Mouse (Mus musculus) heart, adult 2 months (tissue): ENCODE data around the gene A530084C06Rik. TPM values are rescaled to one million over a fixed set of nuclear protein-coding genes. Genes with fewer than 3 reads are reported as not detected.

Experiments
- DNase-seq, 2 experiments: peaks; one replicate each; pipeline ENCODE4 v3.0.0; 2021
- H3K27ac ChIP-seq: fragments of 200-600 bp; 2 replicates; pipeline ENCODE4 v1.8.1; 2022
- H3K27me3 ChIP-seq: fragments of 200-500 bp; 2 replicates; pipeline ENCODE4 v1.6.1; 2012; ENCODE audit warnings: mild to moderate bottlenecking, low read length, inconsistent platforms, mixed read lengths; ENCODE audit not compliant: control insufficient read depth, insufficient read depth
- H3K36me3 ChIP-seq: fragments of 200-500 bp; 2 replicates; pipeline ENCODE4 v1.6.1; 2012; ENCODE audit warnings: low read length, inconsistent platforms; ENCODE audit not compliant: control insufficient read depth, insufficient read depth
- H3K4me1 ChIP-seq: fragments of 200-500 bp; 2 replicates; pipeline ENCODE4 v1.6.1; 2011; ENCODE audit warnings: low read length; ENCODE audit not compliant: control insufficient read depth, insufficient read depth
- H3K4me3 ChIP-seq: fragments of 200-600 bp; 2 replicates; pipeline ENCODE4 v1.8.1; 2022
- H3K79me2 ChIP-seq: fragments of 200-500 bp; replicated peaks from 2 replicates; pipeline ENCODE4 v1.6.1; 2012; ENCODE audit warnings: mild to moderate bottlenecking, inconsistent platforms, low read length, moderate library complexity, mixed read lengths; ENCODE audit not compliant: control insufficient read depth, insufficient read depth
- H3K9ac ChIP-seq: fragments of 200-500 bp; 2 replicates; pipeline ENCODE4 v1.6.1; 2012; ENCODE audit warnings: low read depth, mild to moderate bottlenecking, control low read depth, inconsistent platforms, low read length, mixed read lengths
- CTCF ChIP-seq: fragments of 200-600 bp; IDR thresholded peaks from 2 replicates; pipeline ENCODE4 v1.8.1; 2022; ENCODE audit warnings: antibody characterized with exemption, mild to moderate bottlenecking, moderate library complexity
- EP300 ChIP-seq: fragments of 200-500 bp; IDR thresholded peaks from 2 replicates; pipeline ENCODE4 v1.6.1; 2011; ENCODE audit warnings: low read depth, low read length, control low read depth; ENCODE audit not compliant: insufficient read depth
- POLR2A ChIP-seq: fragments of 200-500 bp; IDR thresholded peaks from 2 replicates; pipeline ENCODE4 v1.6.1; 2011; ENCODE audit warnings: mild to moderate bottlenecking, low read depth, low read length, control low read depth; ENCODE audit not compliant: insufficient read depth
- WGBS: fragments of 180-500 bp; shearing (Covaris S2); methylation state at CpG from one replicate; pipeline ENCODE4 v1.1.7; 2018; 5-methylcytosine and 5-hydroxymethylcytosine counted together
- intact Hi-C: fragments of 180-260 bp; cut with DNase I; formaldehyde crosslinking; loops from one replicate; pipeline ENCODE4 v1.15.1; 2025
- polyA plus RNA-seq: library from polyadenylated mRNA; depleted of rRNA; stranded (reverse); fragments of >200 nt; gene quantifications from 2 replicates; pipeline ENCODE4 v1.2.3, GENCODE M21; 2012; rRNA removed
- total RNA-seq, 2 experiments: library from RNA; stranded (reverse); gene quantifications; 2 replicates each; pipeline ENCODE4 v1.2.3; 2021

Gene A530084C06Rik
- total and polyA plus RNA-seq, 3 experiments, result 0.08 TPM; not detected in 2

DNA sequence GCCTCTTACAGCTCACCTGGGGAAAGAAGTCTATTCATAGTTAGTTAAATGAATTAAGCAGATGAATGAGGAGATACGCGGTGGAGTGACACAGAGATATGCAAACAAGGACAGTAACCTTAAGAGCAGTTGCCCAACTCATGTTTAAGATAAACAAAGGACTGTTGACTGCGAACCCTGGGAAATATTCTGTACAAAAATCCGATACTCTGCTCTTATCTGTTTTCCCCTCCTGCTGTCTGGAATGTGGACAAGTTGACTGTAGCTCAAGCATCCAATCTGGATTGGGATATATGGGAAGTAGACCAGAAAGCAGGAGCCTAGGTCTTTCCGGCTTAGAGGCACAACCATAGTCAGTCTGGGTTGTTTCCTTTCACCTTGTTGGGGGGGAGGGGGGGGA, 27.9 kb downstream of the A530084C06Rik start:
- no peak for DNase-seq
- no peaks in the 10 kb centered on the region for H3K79me2 ChIP-seq
- H3K9ac ChIP-seq, result no peak overlapping the region
- no peaks in the 10 kb centered on the region for H3K36me3 ChIP-seq
- H3K27me3 ChIP-seq, result no peaks in the 10 kb centered on the region
- H3K27ac ChIP-seq, result no peak overlapping the region
- no peak for TF ChIP-seq POLR2A
- TF ChIP-seq CTCF, result no peak
- TF ChIP-seq EP300, result no peak
- H3K4me1 ChIP-seq, result no peaks in the 10 kb centered on the region
- no peak overlapping the region for H3K4me3 ChIP-seq
- intact Hi-C loops, result no loop called here
- 53% methylated on average over 5 of the region's 5 CpGs for WGBS

DNA sequence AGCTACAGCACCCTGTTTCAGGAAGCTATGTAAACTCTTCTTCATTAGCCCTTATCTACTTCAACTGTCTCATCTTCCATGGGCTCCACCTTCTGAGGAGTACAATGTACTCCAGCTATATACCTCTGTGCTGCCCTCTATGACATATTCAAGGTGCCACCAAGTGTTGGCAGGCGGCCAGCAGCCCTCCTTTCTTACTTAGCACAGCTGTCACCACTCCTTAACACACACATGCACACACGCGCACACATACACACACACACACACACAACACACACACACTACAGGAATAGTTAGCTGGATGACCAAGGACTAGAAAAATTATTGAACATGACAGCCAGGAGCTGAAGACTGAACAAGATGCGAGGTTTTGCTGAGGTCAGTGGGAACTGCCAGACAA, 34.2 kb downstream of the A530084C06Rik start:
- H3K36me3 ChIP-seq, result no peaks in the 10 kb centered on the region
- no peak for TF ChIP-seq EP300
- no peak for TF ChIP-seq CTCF
- TF ChIP-seq POLR2A, result no peak
- H3K79me2 ChIP-seq, result no peaks in the 10 kb centered on the region
- H3K27ac ChIP-seq, result no peak overlapping the region
- 63% methylated on average over 4 of the region's 4 CpGs for WGBS
- no peak overlapping the region for H3K4me3 ChIP-seq
- no peaks in the 10 kb centered on the region for H3K27me3 ChIP-seq
- intact Hi-C loops, result no loop called here
- no peak overlapping the region for H3K9ac ChIP-seq
- H3K4me1 ChIP-seq, result no peaks in the 10 kb centered on the region
- no peak for DNase-seq

DNA sequence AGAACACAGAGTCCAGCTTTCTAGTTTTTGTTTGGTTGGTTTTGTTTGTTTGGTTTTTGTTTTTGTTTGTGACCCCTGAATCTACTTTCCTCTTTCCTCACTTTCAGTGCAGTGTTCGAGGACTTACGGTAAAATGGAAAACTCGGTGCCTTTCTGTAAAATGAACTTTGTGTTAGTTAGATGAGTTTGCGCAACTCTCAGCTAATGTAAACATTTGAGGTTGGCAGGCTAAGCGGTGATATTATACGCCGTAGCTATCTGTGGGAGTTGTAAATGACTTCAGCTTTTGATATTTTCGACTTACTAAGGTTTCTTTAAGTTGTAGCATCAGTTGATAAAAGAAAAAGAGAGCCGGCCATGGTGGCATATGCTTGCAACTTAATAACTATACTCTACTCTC, 40.2 kb downstream of the A530084C06Rik start:
- TF ChIP-seq EP300, result no peak
- no peak for TF ChIP-seq POLR2A
- no peak for TF ChIP-seq CTCF
- WGBS, result 73% methylated on average over 9 of the region's 9 CpGs
- no peak overlapping the region for H3K9ac ChIP-seq
- H3K36me3 ChIP-seq, result no peaks in the 10 kb centered on the region
- H3K27me3 ChIP-seq, result no peaks in the 10 kb centered on the region
- H3K27ac ChIP-seq, result no peak overlapping the region
- no peak overlapping the region for H3K4me3 ChIP-seq
- intact Hi-C loops, result no loop called here
- H3K4me1 ChIP-seq, result no peaks in the 10 kb centered on the region; the same call in 1 of the 2 replicates
- no peaks in the 10 kb centered on the region for H3K79me2 ChIP-seq
- DNase-seq, result no peak

DNA sequence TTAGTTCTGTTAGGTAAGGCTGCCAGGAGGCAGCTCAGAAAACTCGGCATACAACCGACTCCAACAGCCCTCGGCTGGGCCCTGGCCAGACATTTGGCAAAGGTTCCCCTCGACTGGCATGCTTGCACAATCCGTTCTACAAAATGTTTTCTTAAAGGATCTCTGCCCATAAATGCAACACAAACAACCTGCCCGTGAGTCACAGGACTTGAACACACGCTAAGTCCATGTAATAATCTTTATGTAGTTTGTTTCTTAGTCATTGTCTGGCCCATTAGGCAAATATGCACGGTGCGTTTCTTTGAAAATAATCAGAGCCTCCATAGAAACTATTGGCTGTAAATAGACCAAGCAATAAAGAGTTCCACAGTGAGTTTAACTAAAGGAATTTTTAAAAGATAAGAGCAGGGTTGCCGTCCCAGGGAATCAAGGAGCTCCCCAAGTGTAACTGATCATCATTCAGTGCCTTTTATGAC, 40.7 kb downstream of the A530084C06Rik start:
- H3K4me1 ChIP-seq, result no peaks in the 10 kb centered on the region; the same call in 1 of the 2 replicates
- no peak overlapping the region for H3K9ac ChIP-seq
- H3K36me3 ChIP-seq, result no peaks in the 10 kb centered on the region
- 25% methylated on average over 10 of the region's 10 CpGs for WGBS
- no peak overlapping the region for H3K4me3 ChIP-seq
- peak; percentile 45 to 71 for DNase-seq
- no peaks in the 10 kb centered on the region for H3K79me2 ChIP-seq
- H3K27ac ChIP-seq, result no peak overlapping the region
- intact Hi-C loops, result no loop called here
- TF ChIP-seq POLR2A (no peak), CTCF (no peak), EP300 (no peak)
- no peaks in the 10 kb centered on the region for H3K27me3 ChIP-seq

DNA sequence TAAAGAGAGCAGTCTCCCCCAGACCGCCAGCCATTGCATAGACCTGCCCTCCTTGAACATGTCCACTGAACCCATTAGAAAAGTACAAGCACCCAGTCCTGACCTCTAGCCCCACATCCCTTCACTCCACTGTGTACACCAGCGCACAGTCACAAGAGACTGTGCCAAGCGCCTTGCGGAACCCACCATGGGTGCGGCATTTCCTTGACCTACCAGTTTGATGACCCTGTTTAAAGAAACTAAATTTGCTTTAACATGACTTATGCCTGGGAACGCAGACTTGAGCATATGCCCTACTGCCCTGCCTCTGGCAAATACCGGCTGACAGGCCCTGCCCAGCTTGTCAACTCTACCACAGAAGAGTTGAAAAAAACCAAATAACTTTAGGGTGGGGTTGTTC, 43.9 kb downstream of the A530084C06Rik start:
- Histone ChIP-seq H3K9ac (no peak overlapping the region), H3K4me3 (no peak overlapping the region), H3K79me2 (no peaks in the 10 kb centered on the region), H3K4me1 (no peaks in the 10 kb centered on the region; the same call in 1 of the 2 replicates), H3K36me3 (no peaks in the 10 kb centered on the region), H3K27ac (no peak overlapping the region), H3K27me3 (no peaks in the 10 kb centered on the region)
- DNase-seq, result no peak
- WGBS, result 93% methylated on average over 7 of the region's 7 CpGs
- no peak for TF ChIP-seq CTCF
- TF ChIP-seq POLR2A, result no peak
- no peak for TF ChIP-seq EP300
- intact Hi-C loops, result no loop called here

DNA sequence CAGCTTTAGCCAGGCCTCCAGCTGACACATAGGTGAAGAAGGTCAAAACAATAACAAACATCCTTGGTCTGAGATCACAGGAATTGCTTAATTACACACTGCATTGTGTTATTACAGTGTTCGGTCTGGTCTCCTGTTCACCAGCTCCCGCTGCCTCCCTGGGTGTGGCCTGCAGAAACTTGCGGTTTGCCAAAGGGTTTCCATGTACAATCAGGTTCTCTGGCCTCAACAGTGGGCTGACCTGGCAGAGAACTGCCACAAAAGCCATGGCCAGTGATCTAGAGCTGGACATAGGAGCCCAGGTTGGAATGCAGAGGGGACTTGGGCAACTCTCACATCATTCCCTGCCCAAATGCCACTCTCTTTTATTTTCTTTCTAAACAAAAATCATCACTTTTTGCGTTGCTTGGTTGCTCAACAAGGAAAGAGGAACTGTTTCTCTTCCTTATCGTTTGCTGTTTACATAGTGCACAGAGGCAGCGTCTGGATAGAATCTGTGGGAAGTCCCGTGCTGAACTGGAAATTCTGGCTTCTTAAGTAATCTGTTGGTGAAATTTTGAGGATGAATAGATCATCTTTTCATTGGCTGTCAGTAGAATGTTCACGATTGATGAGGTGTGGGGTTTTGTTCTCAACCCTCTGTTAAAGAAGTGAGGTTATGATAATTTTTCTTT, 52.5 kb downstream of the A530084C06Rik start:
- TF ChIP-seq POLR2A (no peak), CTCF (no peak), EP300 (no peak)
- DNase-seq, result peak in 1 of 2 experiments; percentile 5
- Histone ChIP-seq H3K36me3 (no peaks in the 10 kb centered on the region), H3K79me2 (no peaks in the 10 kb centered on the region), H3K4me3 (no peak overlapping the region), H3K9ac (no peak overlapping the region), H3K27ac (no peak overlapping the region), H3K4me1 (no peaks in the 10 kb centered on the region), H3K27me3 (no peaks in the 10 kb centered on the region)
- WGBS, result 42% methylated on average over 8 of the region's 8 CpGs
- intact Hi-C loops, result no loop called here

Other genes with a start within 250 kb of the A530084C06Rik start
- gene Foxq1, start 3.2 kb downstream of the A530084C06Rik start, total RNA-seq, result under 1 TPM; 0.07 to 0.13 TPM
- gene Foxq1, start 3.2 kb downstream of the A530084C06Rik start, polyA plus RNA-seq, result 0.06 and 0.16 TPM in 2 replicates
- under 1 TPM in 1 of 2 experiments, not detected in 1; 0.10 TPM for gene Foxf2, start 66.5 kb upstream of the A530084C06Rik start, total RNA-seq
- 0.09 and 0.27 TPM in 2 replicates for gene Foxf2, start 66.5 kb upstream of the A530084C06Rik start, polyA plus RNA-seq
- gene Foxc1, start 247.3 kb upstream of the A530084C06Rik start, total RNA-seq, result 1 to 10 TPM; 3.8 to 5.8 TPM
- 1.8 and 2.2 TPM in 2 replicates for gene Foxc1, start 247.3 kb upstream of the A530084C06Rik start, polyA plus RNA-seq